In the genomic region with DNA sequence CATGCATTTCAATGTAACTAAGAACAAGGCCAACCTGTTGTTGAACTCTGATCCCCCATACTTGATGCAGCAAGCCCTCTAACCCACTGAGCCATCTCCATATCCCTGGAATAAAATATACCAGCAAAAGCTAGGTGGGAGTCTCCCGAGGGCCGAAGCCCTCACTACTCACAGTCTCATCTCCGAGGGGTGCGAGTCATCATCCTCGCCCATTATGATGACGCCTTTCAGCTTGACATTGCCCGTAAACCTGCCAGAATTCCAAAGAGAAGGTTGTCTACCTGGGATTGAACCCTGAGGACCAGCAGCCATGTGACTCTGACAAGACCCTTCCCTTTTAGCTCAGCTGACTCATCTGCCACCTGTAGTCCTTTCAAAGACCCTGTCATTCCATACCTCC, we compare ENCODE assay signal across 10 mouse cellular contexts. TPM values are rescaled to one million over a fixed set of nuclear protein-coding genes. Genes with fewer than 3 reads are reported as not detected.
A peak's percentile ranks its signal among the peaks of the same experiment; 100 is the strongest.
DNase-seq lines count a peak whose midpoint lies in the region; ATAC-seq and TF ChIP-seq lines count a peak whose summit lies in the region.
"Had no signal": no experiment of that assay in that cellular context is flagged by ENCODE, and none has a peak within 500 bp of the region (broad histone marks: within the 10 kb centered on the region; RNA-seq: fewer than 3 reads in every experiment).

No protein-coding gene starts in this region.

- H3K4me2 ChIP-seq in heart, embryonic 13.5 days = peak overlapping the region; percentile 96
- peak overlapping the region; percentile 88 for H3K4me2 ChIP-seq in hindbrain, embryonic 11.5 days (replicated peaks; ENCODE audit: low read depth, low read length)

- peak overlapping the region; percentile 98 for H3K9ac ChIP-seq in heart, embryonic 13.5 days
- no peak overlapping the region for H3K9ac ChIP-seq in heart, adult 2 months (ENCODE audit: low read depth, low read length)
- H3K9ac ChIP-seq in hindbrain, embryonic 11.5 days (ENCODE audit: low read depth, low read length) = no peak overlapping the region

- H3K79me2 ChIP-seq in heart, adult 2 months (replicated peaks; ENCODE audit: control insufficient read depth, insufficient read depth, low read length) = no peaks in the 10 kb centered on the region

- intact Hi-C loops in heart, adult 2 months (cut with DNase I) = loop anchor here (5.0 kb wide), 2 partner anchors 37 to 67 kb away; a partner anchor contains a TSS

- TF ChIP-seq EP300 in heart, adult 2 months (IDR thresholded peaks at IDR 0.05; ENCODE audit: insufficient read depth, low read depth, low read length) = no peak

- no peak for DNase-seq in heart, adult 2 months
- no peak for DNase-seq in G1E (ENCODE audit: low spot score)
- no peak for DNase-seq in hindbrain, embryonic 11.5 days (ENCODE audit: low spot score)
- DNase-seq in midbrain, embryonic 10.5 days (ENCODE audit: low spot score) = no peak
- no peak for DNase-seq in retina, embryonic 14.5 days (ENCODE audit: low spot score)
- no peak for DNase-seq in yolk sac, embryonic 10.5 days (ENCODE audit: low spot score)
- DNase-seq: cerebellum, postnatal 14 days; right cerebral cortex, postnatal 14 days had no signal

- 88% methylated on average over 7 of the region's 7 CpGs for WGBS in heart, embryonic 13.5 days
- WGBS in heart, adult 2 months = 88% methylated on average over 7 of the region's 7 CpGs
- 88% methylated on average over 7 of the region's 7 CpGs for WGBS in hindbrain, embryonic 11.5 days
- 94% methylated on average over 7 of the region's 7 CpGs for WGBS in midbrain, embryonic 10.5 days

- peak overlapping the region; percentile 91 for H3K4me3 ChIP-seq in heart, embryonic 13.5 days
- H3K4me3 ChIP-seq in heart, adult 2 months = no peak overlapping the region
- peak overlapping the region; percentile 98 for H3K4me3 ChIP-seq in G1E (ENCODE audit: low read depth, low read length)
- H3K4me3 ChIP-seq in hindbrain, embryonic 11.5 days (ENCODE audit: low read depth, low read length) = peak overlapping the region; percentile 95
- peak overlapping the region; percentile 80 for H3K4me3 ChIP-seq in midbrain, embryonic 10.5 days

- H3K27ac ChIP-seq in heart, embryonic 13.5 days (replicated peaks) = 0 out of 2 replicates have a peak overlapping the region, but pooled peaks have one; percentile 91
- H3K27ac ChIP-seq in heart, adult 2 months = no peak overlapping the region
- H3K27ac ChIP-seq in hindbrain, embryonic 11.5 days (ENCODE audit: low read depth, low read length) = no peak overlapping the region
- H3K27ac ChIP-seq in midbrain, embryonic 10.5 days (replicated peaks) = no peak overlapping the region

- ATAC-seq in heart, embryonic 13.5 days (ENCODE audit: extremely low read depth, insufficient number of reproducible peaks, low FRiP score, low TSS enrichment) = no peak
- no peak for ATAC-seq in G1E (ENCODE audit: extremely low read depth, insufficient number of reproducible peaks, low FRiP score, poor library complexity, severe bottlenecking)
- ATAC-seq in hindbrain, embryonic 11.5 days (ENCODE audit: low FRiP score) = no peak
- no peak for ATAC-seq in frontal cortex, adult (ENCODE audit: low TSS enrichment)

- peaks cover 47% of the 10 kb centered on the region for H3K36me3 ChIP-seq in heart, embryonic 13.5 days
- no peaks in the 10 kb centered on the region for H3K36me3 ChIP-seq in heart, adult 2 months (ENCODE audit: control insufficient read depth, insufficient read depth, low read length)
- peaks cover 49% of the 10 kb centered on the region for H3K36me3 ChIP-seq in G1E (replicated peaks)
- H3K36me3 ChIP-seq in hindbrain, embryonic 11.5 days (ENCODE audit: control insufficient read depth, insufficient read depth, low read length) = 0 out of 2 replicates have a peak, but pooled peaks cover 1% of the 10 kb centered on the region
- peaks cover 45% of the 10 kb centered on the region for H3K36me3 ChIP-seq in midbrain, embryonic 10.5 days

- peaks cover 24% of the 10 kb centered on the region for H3K4me1 ChIP-seq in heart, embryonic 13.5 days
- H3K4me1 ChIP-seq in heart, adult 2 months (ENCODE audit: control insufficient read depth, insufficient read depth, low read length) = peaks cover 4% of the 10 kb centered on the region
- H3K4me1 ChIP-seq in G1E (ENCODE audit: insufficient read depth, low read depth, low read length) = peaks cover 58% of the 10 kb centered on the region
- H3K4me1 ChIP-seq in hindbrain, embryonic 11.5 days (replicated peaks; ENCODE audit: control insufficient read depth, insufficient read depth, low read length) = peaks cover 5% of the 10 kb centered on the region
- H3K4me1 ChIP-seq in midbrain, embryonic 10.5 days = peaks cover 20% of the 10 kb centered on the region

- no peak for TF ChIP-seq CTCF in heart, adult 2 months (IDR thresholded peaks at IDR 0.05)
- TF ChIP-seq CTCF in G1E (IDR thresholded peaks at IDR 0.05; ENCODE audit: low read depth, low read length) = no peak

- H3K27me3 ChIP-seq in heart, embryonic 13.5 days (replicated peaks) = no peaks in the 10 kb centered on the region
- no peaks in the 10 kb centered on the region for H3K27me3 ChIP-seq in heart, adult 2 months (ENCODE audit: control insufficient read depth, insufficient read depth, low read length)
- no peaks in the 10 kb centered on the region for H3K27me3 ChIP-seq in G1E (ENCODE audit: insufficient read depth, low read length)
- no peaks in the 10 kb centered on the region for H3K27me3 ChIP-seq in hindbrain, embryonic 11.5 days (ENCODE audit: control insufficient read depth, insufficient read depth, low read length)
- no peaks in the 10 kb centered on the region for H3K27me3 ChIP-seq in midbrain, embryonic 10.5 days (ENCODE audit: low read depth, poor library complexity, severe bottlenecking)

- H3K9me3 ChIP-seq in heart, embryonic 13.5 days = no peaks in the 10 kb centered on the region
- H3K9me3 ChIP-seq in G1E (replicated peaks) = no peaks in the 10 kb centered on the region
- H3K9me3 ChIP-seq in hindbrain, embryonic 11.5 days (ENCODE audit: control insufficient read depth, low read length) = no peaks in the 10 kb centered on the region
- H3K9me3 ChIP-seq in midbrain, embryonic 10.5 days (replicated peaks) = no peaks in the 10 kb centered on the region

- TF ChIP-seq POLR2A in heart, adult 2 months (IDR thresholded peaks at IDR 0.05; ENCODE audit: insufficient read depth, low read depth, low read length) = no peak

RNA-seq across cellular contexts. Expression of a gene that starts 1.3 kb away (rescaled TPM):
- 39.2 and 42.0 TPM in 2 replicates for polyA plus RNA-seq in heart, embryonic 13.5 days (2015; fragmentation: Nextera tagmentation; extraction: Ambion mirVana)
- 10 to 100 TPM; 19.4 to 20.9 TPM for total RNA-seq in heart, adult 2 months (2021)
- polyA plus RNA-seq in heart, adult 2 months (2012; rRNA removed) = 19.0 and 29.2 TPM in 2 replicates
- total RNA-seq in G1E (2014; fragmentation: Nextera tagmentation) = 26.1 and 34.9 TPM in 2 replicates
- 51.0 and 60.9 TPM in 2 replicates for total RNA-seq in G1E (2017)
- 41.0 and 71.7 TPM in 2 replicates for polyA plus RNA-seq in G1E (2012)
- 60.6 and 62.5 TPM in 2 replicates for polyA plus RNA-seq in hindbrain, embryonic 11.5 days (2014; fragmentation: Nextera tagmentation; extraction: Ambion mirVana)
- 66.3 and 69.6 TPM in 2 replicates for polyA plus RNA-seq in midbrain, embryonic 10.5 days (2016; fragmentation: Nextera tagmentation; extraction: Ambion mirVana)

RNA-seq across cellular contexts. Expression of a gene that starts 13.3 kb away (rescaled TPM):
- 65.5 and 75.4 TPM in 2 replicates for polyA plus RNA-seq in heart, embryonic 13.5 days (2015; fragmentation: Nextera tagmentation; extraction: Ambion mirVana)
- total RNA-seq in heart, adult 2 months (2021) = 10 to 100 TPM; 35.9 to 37.1 TPM
- 52.2 and 55.1 TPM in 2 replicates for polyA plus RNA-seq in heart, adult 2 months (2012; rRNA removed)
- 53.9 and 65.8 TPM in 2 replicates for total RNA-seq in G1E (2014; fragmentation: Nextera tagmentation)
- total RNA-seq in G1E (2017) = 28.5 and 34.1 TPM in 2 replicates
- polyA plus RNA-seq in G1E (2012) = 243 and 284 TPM in 2 replicates
- 143 and 150 TPM in 2 replicates for polyA plus RNA-seq in hindbrain, embryonic 11.5 days (2014; fragmentation: Nextera tagmentation; extraction: Ambion mirVana)
- 214 and 220 TPM in 2 replicates for polyA plus RNA-seq in midbrain, embryonic 10.5 days (2016; fragmentation: Nextera tagmentation; extraction: Ambion mirVana)

RNA-seq across cellular contexts. Expression of a gene that starts 22.2 kb away (rescaled TPM):
- polyA plus RNA-seq in heart, embryonic 13.5 days (2015; fragmentation: Nextera tagmentation; extraction: Ambion mirVana) = 23.6 and 28.7 TPM in 2 replicates
- 1 to 10 TPM; 1.6 to 2.0 TPM for total RNA-seq in heart, adult 2 months (2021)
- polyA plus RNA-seq in heart, adult 2 months (2012; rRNA removed) = 4.6 TPM in 2 replicates
- total RNA-seq in G1E (2014; fragmentation: Nextera tagmentation) (4.3 and 5.0 TPM in 2 replicates), G1E (2017) (10.9 and 12.4 TPM in 2 replicates)
- 19.8 and 23.3 TPM in 2 replicates for polyA plus RNA-seq in G1E (2012)
- polyA plus RNA-seq in hindbrain, embryonic 11.5 days (2014; fragmentation: Nextera tagmentation; extraction: Ambion mirVana) = 27.9 and 28.1 TPM in 2 replicates
- polyA plus RNA-seq in midbrain, embryonic 10.5 days (2016; fragmentation: Nextera tagmentation; extraction: Ambion mirVana) = 47.2 and 47.6 TPM in 2 replicates

RNA-seq across cellular contexts. Expression of a gene that starts 35.8 kb away (rescaled TPM):
- polyA plus RNA-seq in heart, embryonic 13.5 days (2015; fragmentation: Nextera tagmentation; extraction: Ambion mirVana) = 28.5 and 29.4 TPM in 2 replicates
- 10 to 100 TPM; 31.1 to 35.5 TPM for total RNA-seq in heart, adult 2 months (2021)
- 11.0 and 17.7 TPM in 2 replicates for polyA plus RNA-seq in heart, adult 2 months (2012; rRNA removed)
- total RNA-seq in G1E (2014; fragmentation: Nextera tagmentation) = 108 and 113 TPM in 2 replicates
- 51.6 and 56.0 TPM in 2 replicates for total RNA-seq in G1E (2017)
- 9.7 and 12.9 TPM in 2 replicates for polyA plus RNA-seq in G1E (2012)
- 38.2 and 42.8 TPM in 2 replicates for polyA plus RNA-seq in hindbrain, embryonic 11.5 days (2014; fragmentation: Nextera tagmentation; extraction: Ambion mirVana)
- 34.7 and 36.1 TPM in 2 replicates for polyA plus RNA-seq in midbrain, embryonic 10.5 days (2016; fragmentation: Nextera tagmentation; extraction: Ambion mirVana)

RNA-seq across cellular contexts. Expression of a gene that starts 39.5 kb away (rescaled TPM):
- polyA plus RNA-seq in heart, embryonic 13.5 days (2015; fragmentation: Nextera tagmentation; extraction: Ambion mirVana) = 73.0 and 81.6 TPM in 2 replicates
- 10 to 100 TPM; 72.6 to 80.4 TPM for total RNA-seq in heart, adult 2 months (2021)
- polyA plus RNA-seq in heart, adult 2 months (2012; rRNA removed) = 71.9 and 96.9 TPM in 2 replicates
- total RNA-seq in G1E (2014; fragmentation: Nextera tagmentation) (19.1 and 22.2 TPM in 2 replicates), G1E (2017) (38.0 and 39.1 TPM in 2 replicates)
- polyA plus RNA-seq in G1E (2012) = 22.6 and 33.3 TPM in 2 replicates
- polyA plus RNA-seq in hindbrain, embryonic 11.5 days (2014; fragmentation: Nextera tagmentation; extraction: Ambion mirVana) = 54.0 and 60.7 TPM in 2 replicates
- 64.5 and 70.1 TPM in 2 replicates for polyA plus RNA-seq in midbrain, embryonic 10.5 days (2016; fragmentation: Nextera tagmentation; extraction: Ambion mirVana)
